Mouse (Mus musculus) layer of hippocampus, adult 18-20 months (tissue): ENCODE measurements at regions not wholly inside any gene's neighbourhood (a gene's known extent, or its start where the extent isn't known, plus 50 kb on each side); places are given as distances from the start of the nearest gene placed in this dataset.

ENCODE experiments used
- DNase-seq, 2 experiments: peaks; one replicate each; pipeline ENCODE4 v3.0.0; 2022; ENCODE audit warnings: low spot score in 2 of 2

GRCm38 (mm10) chr6:98483319-98484123 lies 141.0 kb upstream of the Gm765 start:
- DNase-seq, result no peak

DNA sequence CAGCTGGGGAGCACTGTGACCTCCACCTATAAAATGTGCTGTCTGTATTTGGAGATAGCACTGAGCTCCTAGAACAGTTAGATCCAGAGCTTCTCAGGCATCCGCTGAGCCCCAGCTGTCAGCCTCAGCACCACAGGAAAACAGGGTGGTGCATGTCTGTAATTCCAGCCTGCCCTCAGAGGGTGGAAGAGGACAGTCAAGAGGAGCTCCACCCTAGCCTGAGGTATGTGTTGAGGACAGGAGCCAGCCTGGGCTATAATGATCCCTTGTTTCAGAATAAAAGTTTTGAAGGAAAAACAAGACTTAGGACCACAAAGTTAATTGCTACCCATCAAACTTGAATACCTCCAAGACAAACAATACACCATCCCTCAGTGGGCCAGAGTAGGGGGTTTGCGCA lies 139.8 kb upstream of the Gm765 start:
- DNase-seq, result no peak

GRCm38 (mm10) chr6:98467563-98467962 lies 125.0 kb upstream of the Gm765 start:
- no peak for DNase-seq

DNA sequence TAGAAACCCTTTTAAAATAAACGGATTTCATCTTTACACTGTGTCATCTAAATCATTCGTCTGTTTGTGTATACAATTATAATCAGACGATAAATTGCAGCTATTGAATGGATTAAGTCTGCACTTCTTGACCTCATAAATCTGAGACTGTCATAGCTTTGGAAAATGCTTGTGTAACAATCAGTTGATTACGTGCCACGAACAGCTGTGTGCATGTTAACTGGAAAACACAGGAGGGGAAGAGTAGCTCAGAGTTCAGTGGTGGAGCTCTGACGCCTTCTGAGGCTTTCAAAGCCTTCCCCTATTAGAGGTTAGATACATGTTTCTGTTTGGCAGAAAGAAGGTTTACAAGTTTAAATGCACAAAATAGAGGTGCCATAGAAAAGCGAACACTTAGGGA lies 109.7 kb upstream of the Gm765 start:
- DNase-seq, result no peak

DNA sequence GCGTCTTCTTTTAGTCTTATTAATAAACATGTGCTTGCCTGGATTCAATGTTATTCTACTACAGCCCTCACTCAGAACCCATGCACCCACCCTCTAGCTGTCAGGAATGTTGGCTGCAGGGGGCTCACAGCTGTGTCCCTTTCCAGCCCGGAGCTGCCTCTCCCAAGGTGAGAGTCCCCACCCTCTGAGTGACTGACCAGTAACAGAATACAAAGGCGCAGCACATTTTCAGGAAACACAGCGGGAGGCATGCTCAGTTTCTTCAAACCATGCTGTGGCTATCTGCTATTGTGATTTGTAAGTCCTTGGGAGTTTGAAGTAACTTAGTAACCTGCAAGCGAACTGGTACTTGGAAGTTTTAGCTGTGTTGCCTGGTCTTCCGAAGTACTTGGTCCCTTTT lies 93.1 kb upstream of the Gm765 start:
- DNase-seq, result no peak

- no peak for DNase-seq
These were observed 90.7 kb upstream of the Gm765 start for GRCm38 (mm10) chr6:98433286-98433685.

DNA sequence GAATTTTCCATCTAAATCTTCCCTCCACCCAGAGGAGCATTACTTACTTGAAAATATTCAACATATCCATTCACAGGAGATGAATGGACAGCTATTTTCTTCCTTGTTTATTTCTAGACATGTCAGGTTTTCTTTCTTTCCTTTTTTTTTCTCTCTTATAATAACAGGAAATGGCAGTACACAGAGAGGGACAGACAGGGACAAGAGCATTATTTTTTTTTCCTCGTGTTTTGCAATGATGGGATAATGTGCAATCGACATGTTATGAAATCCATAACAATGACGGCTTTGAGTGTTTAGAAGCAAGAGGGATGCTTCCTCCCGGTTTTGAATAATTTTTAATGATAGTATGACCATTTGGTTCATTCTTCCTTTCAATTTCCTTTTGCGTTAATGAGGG lies 86.6 kb upstream of the Gm765 start:
- no peak for DNase-seq

- no peak for DNase-seq
These were observed 60.1 kb upstream of the Gm765 start for GRCm38 (mm10) chr6:98402605-98403004.

DNA sequence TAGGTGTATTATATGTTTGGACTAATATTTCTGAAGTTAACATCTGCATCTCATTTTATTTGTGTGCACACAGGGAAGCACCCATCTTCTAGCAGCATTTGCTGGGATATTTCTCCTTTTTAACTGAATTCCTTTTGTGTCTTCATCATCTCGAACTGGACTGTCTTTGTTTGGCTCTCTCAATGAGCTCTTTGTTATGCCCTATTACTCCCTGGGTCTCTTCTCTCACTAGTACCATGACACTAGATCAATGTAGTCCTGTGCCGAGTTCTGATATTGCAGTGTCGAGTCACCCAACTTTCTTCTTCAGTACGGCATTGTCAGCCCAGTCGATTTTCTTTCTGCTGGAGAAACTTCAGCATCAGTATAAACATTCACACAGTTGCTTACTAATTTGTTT lies 52.0 kb upstream of the Gm765 start:
- DNase-seq, result no peak
